8 mouse cellular contexts compared by ENCODE assay signal in genomic region chr11:100555583-100555982, GRCm38 (mm10). TPM values are rescaled to one million over a fixed set of nuclear protein-coding genes. Genes with fewer than 3 reads are reported as not detected.
DNase-seq lines count a peak whose midpoint lies in the region; ATAC-seq and TF ChIP-seq lines count a peak whose summit lies in the region.

No protein-coding gene starts in this region.

- intact Hi-C loops in left cerebral cortex, postnatal 4 days (cut with DNase I): no loop called here

- DNase-seq in urinary bladder, postnatal 25 days (ENCODE audit: low spot score): peak; percentile 27
- no peak for DNase-seq in urinary bladder, postnatal 10 days (ENCODE audit: low spot score)
- peak; percentile 47 to 64 for DNase-seq in cerebellum, postnatal 36 days
- DNase-seq in gastrocnemius, postnatal 25 days: peak; percentile 24
- peak; percentile 56 for DNase-seq in left cerebral cortex, postnatal 4 days
- DNase-seq in spleen, adult 2 months (ENCODE audit: low read depth in 1 of 2, low spot score in 2 of 2): peak; percentile 73 to 78

- peak overlapping the region; percentile 16; the same call in 1 of the 2 replicates for H3K4me3 ChIP-seq in intestine, embryonic 15.5 days (replicated peaks)
- no peak overlapping the region for H3K4me3 ChIP-seq in midbrain, embryonic 12.5 days
- H3K4me3 ChIP-seq in spleen, adult 2 months (ENCODE audit: extremely low read depth, insufficient read depth, insufficient read length): no peak overlapping the region

- H3K9me3 ChIP-seq in intestine, embryonic 15.5 days: no peaks in the 10 kb centered on the region
- no peaks in the 10 kb centered on the region for H3K9me3 ChIP-seq in midbrain, embryonic 12.5 days

- ATAC-seq in intestine, embryonic 15.5 days: peak; percentile 77
- ATAC-seq in midbrain, embryonic 12.5 days (ENCODE audit: low FRiP score, low read depth): no peak

- 21% methylated on average over 11 of the region's 11 CpGs for WGBS in intestine, embryonic 15.5 days
- 17% methylated on average over 11 of the region's 11 CpGs for WGBS in midbrain, embryonic 12.5 days
- WGBS in spleen, adult 2 months: 14% methylated on average over 11 of the region's 11 CpGs

- no peaks in the 10 kb centered on the region for H3K4me1 ChIP-seq in intestine, embryonic 15.5 days (replicated peaks)
- H3K4me1 ChIP-seq in midbrain, embryonic 12.5 days: no peaks in the 10 kb centered on the region
- no peaks in the 10 kb centered on the region for H3K4me1 ChIP-seq in spleen, adult 2 months (ENCODE audit: control insufficient read depth, insufficient read depth, insufficient read length)

- H3K27me3 ChIP-seq in intestine, embryonic 15.5 days (replicated peaks): no peaks in the 10 kb centered on the region
- H3K27me3 ChIP-seq in midbrain, embryonic 12.5 days: no peaks in the 10 kb centered on the region
- no peaks in the 10 kb centered on the region for H3K27me3 ChIP-seq in spleen, adult 2 months (ENCODE audit: control insufficient read depth, insufficient read depth, low read length)

- H3K9ac ChIP-seq in intestine, embryonic 15.5 days: no peak overlapping the region
- no peak overlapping the region for H3K9ac ChIP-seq in midbrain, embryonic 12.5 days (replicated peaks)

- no peaks in the 10 kb centered on the region for H3K36me3 ChIP-seq in intestine, embryonic 15.5 days
- H3K36me3 ChIP-seq in midbrain, embryonic 12.5 days: no peaks in the 10 kb centered on the region
- H3K36me3 ChIP-seq in spleen, adult 2 months (ENCODE audit: control insufficient read depth, insufficient read depth, low read length): no peaks in the 10 kb centered on the region

- peak overlapping the region; percentile 42 for H3K4me2 ChIP-seq in intestine, embryonic 15.5 days (replicated peaks)
- peak overlapping the region; percentile 35 for H3K4me2 ChIP-seq in midbrain, embryonic 12.5 days (replicated peaks)

- no peak for TF ChIP-seq POLR2A in spleen, adult 2 months (IDR thresholded peaks at IDR 0.05; ENCODE audit: low read depth, low read length)

- no peak overlapping the region for H3K27ac ChIP-seq in intestine, embryonic 15.5 days
- no peak overlapping the region for H3K27ac ChIP-seq in midbrain, embryonic 12.5 days (replicated peaks)
- no peak overlapping the region for H3K27ac ChIP-seq in spleen, adult 2 months (ENCODE audit: insufficient read depth, low read length)

- TF ChIP-seq CTCF in spleen, adult 2 months (IDR thresholded peaks at IDR 0.05; ENCODE audit: extremely low read depth, insufficient read depth, insufficient read length, insufficient replicate concordance): no peak; the same call in 1 of the 2 replicates

RNA-seq across cellular contexts. Expression of gene Ttc25, which starts 10.2 kb away (rescaled TPM):
- under 1 TPM; 0.36 to 0.38 TPM for total RNA-seq in gastrocnemius, postnatal 25 days (2021)
- 0.19 and 0.20 TPM in 2 replicates for polyA plus RNA-seq in intestine, embryonic 15.5 days (2015; fragmentation: Nextera tagmentation; extraction: Ambion mirVana)
- total RNA-seq in left cerebral cortex, postnatal 4 days (2021): under 1 TPM; 0.58 to 0.93 TPM
- polyA plus RNA-seq in midbrain, embryonic 12.5 days (2016; fragmentation: Nextera tagmentation; extraction: Ambion mirVana): 2.4 and 2.6 TPM in 2 replicates
- polyA plus RNA-seq in spleen, adult 2 months (2012; rRNA removed): 0.04 and 0.07 TPM in 2 replicates

RNA-seq across cellular contexts. Expression of gene Cnp, which starts 19.1 kb away (rescaled TPM):
- 1 to 10 TPM; 8.6 to 9.6 TPM for total RNA-seq in gastrocnemius, postnatal 25 days (2021)
- polyA plus RNA-seq in intestine, embryonic 15.5 days (2015; fragmentation: Nextera tagmentation; extraction: Ambion mirVana): 32.1 and 34.4 TPM in 2 replicates
- 10 to 100 TPM; 25.6 to 29.6 TPM for total RNA-seq in left cerebral cortex, postnatal 4 days (2021)
- polyA plus RNA-seq in midbrain, embryonic 12.5 days (2016; fragmentation: Nextera tagmentation; extraction: Ambion mirVana): 19.7 and 20.4 TPM in 2 replicates
- 97.4 and 120 TPM in 2 replicates for polyA plus RNA-seq in spleen, adult 2 months (2012; rRNA removed)

RNA-seq across cellular contexts. Expression of gene Acly, which starts 27.8 kb away (rescaled TPM):
- 10 to 100 TPM; 10.6 to 20.3 TPM for total RNA-seq in gastrocnemius, postnatal 25 days (2021)
- polyA plus RNA-seq in intestine, embryonic 15.5 days (2015; fragmentation: Nextera tagmentation; extraction: Ambion mirVana): 146 and 153 TPM in 2 replicates
- 100 to 1,000 TPM; 211 to 219 TPM for total RNA-seq in left cerebral cortex, postnatal 4 days (2021)
- 366 and 368 TPM in 2 replicates for polyA plus RNA-seq in midbrain, embryonic 12.5 days (2016; fragmentation: Nextera tagmentation; extraction: Ambion mirVana)
- polyA plus RNA-seq in spleen, adult 2 months (2012; rRNA removed): 57.4 and 58.6 TPM in 2 replicates
